In genomic region chr1:124044925-124045640, GRCm38 (mm10) we compare ENCODE assay signal across 8 mouse cellular contexts. TPM values are rescaled to one million over a fixed set of nuclear protein-coding genes. Genes with fewer than 3 reads are reported as not detected.
DNase-seq lines count a peak whose midpoint lies in the region; ATAC-seq and TF ChIP-seq lines count a peak whose summit lies in the region.

Gene Dpp10, minus strand, starts transcription at chr1:124045559.

- TF ChIP-seq EP300 in heart, adult 2 months (IDR thresholded peaks at IDR 0.05; ENCODE audit: insufficient read depth, low read depth, low read length): no peak

- no peak within 1 kb of the TSS for H3K27ac ChIP-seq in heart, embryonic 15.5 days
- no peak within 1 kb of the TSS for H3K27ac ChIP-seq in heart, adult 2 months
- peak within 1 kb of the TSS; percentile 48 for H3K27ac ChIP-seq in forebrain, embryonic 14.5 days (ENCODE audit: low read depth, low read length)
- peak within 1 kb of the TSS; percentile 80 for H3K27ac ChIP-seq in neural tube, embryonic 14.5 days (ENCODE audit: low read depth, low read length)

- no peaks in the 10 kb centered on the region for H3K36me3 ChIP-seq in heart, embryonic 15.5 days
- H3K36me3 ChIP-seq in heart, adult 2 months (ENCODE audit: control insufficient read depth, insufficient read depth, low read length): no peaks in the 10 kb centered on the region
- no peaks in the 10 kb centered on the region for H3K36me3 ChIP-seq in forebrain, embryonic 14.5 days (ENCODE audit: control insufficient read depth, insufficient read depth, low read length)
- no peaks in the 10 kb centered on the region for H3K36me3 ChIP-seq in neural tube, embryonic 14.5 days (ENCODE audit: control insufficient read depth, insufficient read depth, low read length)

- no peak for TF ChIP-seq CTCF in heart, adult 2 months (IDR thresholded peaks at IDR 0.05)

- H3K4me1 ChIP-seq in heart, embryonic 15.5 days (replicated peaks): peaks cover 10% of the 10 kb centered on the region
- H3K4me1 ChIP-seq in heart, adult 2 months (ENCODE audit: control insufficient read depth, insufficient read depth, low read length): no peaks in the 10 kb centered on the region
- no peaks in the 10 kb centered on the region; the same call in 1 of the 2 replicates for H3K4me1 ChIP-seq in forebrain, embryonic 14.5 days (ENCODE audit: control insufficient read depth, insufficient read depth, low read length)
- H3K4me1 ChIP-seq in neural tube, embryonic 14.5 days (ENCODE audit: control insufficient read depth, insufficient read depth, low read length): no peaks in the 10 kb centered on the region

- TF ChIP-seq POLR2A in heart, adult 2 months (IDR thresholded peaks at IDR 0.05; ENCODE audit: insufficient read depth, low read depth, low read length): no peak

- peak within 1 kb of the TSS; percentile 50 for H3K4me3 ChIP-seq in heart, embryonic 15.5 days
- H3K4me3 ChIP-seq in heart, adult 2 months: no peak within 1 kb of the TSS
- peak within 1 kb of the TSS; percentile 55 for H3K4me3 ChIP-seq in forebrain, embryonic 14.5 days (ENCODE audit: low read depth, low read length)
- H3K4me3 ChIP-seq in neural tube, embryonic 14.5 days (ENCODE audit: low read depth, low read length): peak within 1 kb of the TSS; percentile 65

- H3K27me3 ChIP-seq in heart, embryonic 15.5 days: peaks cover 49% of the 10 kb centered on the region
- H3K27me3 ChIP-seq in heart, adult 2 months (ENCODE audit: control insufficient read depth, insufficient read depth, low read length): peaks cover 4% of the 10 kb centered on the region
- peaks cover 15% of the 10 kb centered on the region for H3K27me3 ChIP-seq in forebrain, embryonic 14.5 days (replicated peaks; ENCODE audit: control insufficient read depth, insufficient read depth, low read length)
- H3K27me3 ChIP-seq in neural tube, embryonic 14.5 days (ENCODE audit: control insufficient read depth, insufficient read depth, low read length): 0 out of 2 replicates have a peak, but pooled peaks cover 10% of the 10 kb centered on the region

- 2% methylated on average over 27 of the region's 38 CpGs for WGBS in heart, embryonic 15.5 days
- WGBS in heart, adult 2 months: 2% methylated on average over 34 of the region's 38 CpGs
- WGBS in forebrain, embryonic 14.5 days: 1% methylated on average over 30 of the region's 38 CpGs
- 2% methylated on average over 30 of the region's 38 CpGs for WGBS in neural tube, embryonic 14.5 days

- H3K9ac ChIP-seq in heart, embryonic 15.5 days: no peak within 1 kb of the TSS; the same call in 1 of the 2 replicates
- H3K9ac ChIP-seq in heart, adult 2 months (ENCODE audit: low read depth, low read length): no peak within 1 kb of the TSS
- peak within 1 kb of the TSS; percentile 67 for H3K9ac ChIP-seq in forebrain, embryonic 14.5 days (ENCODE audit: low read length)
- H3K9ac ChIP-seq in neural tube, embryonic 14.5 days (replicated peaks; ENCODE audit: low read depth, low read length): peak within 1 kb of the TSS; percentile 65

- peak within 1 kb of the TSS; percentile 78 for H3K4me2 ChIP-seq in heart, embryonic 15.5 days
- H3K4me2 ChIP-seq in forebrain, embryonic 14.5 days (ENCODE audit: low read length): peak within 1 kb of the TSS; percentile 87
- H3K4me2 ChIP-seq in neural tube, embryonic 14.5 days (ENCODE audit: low read depth, low read length): peak within 1 kb of the TSS; percentile 66

- no peaks in the 10 kb centered on the region for H3K9me3 ChIP-seq in heart, embryonic 15.5 days (replicated peaks)
- H3K9me3 ChIP-seq in forebrain, embryonic 14.5 days (replicated peaks; ENCODE audit: control insufficient read depth, low read length): no peaks in the 10 kb centered on the region
- H3K9me3 ChIP-seq in neural tube, embryonic 14.5 days (ENCODE audit: control insufficient read depth, low read length): no peaks in the 10 kb centered on the region

- no peaks in the 10 kb centered on the region for H3K79me2 ChIP-seq in heart, adult 2 months (replicated peaks; ENCODE audit: control insufficient read depth, insufficient read depth, low read length)

- DNase-seq in heart, adult 2 months: no peak
- peak; percentile 63 for DNase-seq in forebrain, embryonic 14.5 days (ENCODE audit: low spot score)
- peak; percentile 39 to 64 for DNase-seq in left cerebral cortex, postnatal 25 days (ENCODE audit: low spot score in 2 of 2)
- no peak for DNase-seq in adrenal gland, adult 2 months

- intact Hi-C loops in heart, adult 2 months (cut with DNase I): no loop called here
- intact Hi-C loops in left cerebral cortex, postnatal 25 days (cut with DNase I): loop anchor here (5.0 kb wide), 2 partner anchors 73 to 143 kb away; no protein-coding TSS in a partner anchor

- ATAC-seq in heart, embryonic 15.5 days (replicated peaks; ENCODE audit: insufficient number of reproducible peaks, insufficient read depth, low FRiP score, low read depth): peak; percentile 27; the same call in 1 of the 2 replicates
- ATAC-seq in cerebellum, adult (ENCODE audit: insufficient number of reproducible peaks, low FRiP score, low TSS enrichment): peak; percentile 46
- peak; percentile 70 for ATAC-seq in forebrain, embryonic 14.5 days
- ATAC-seq in neural tube, embryonic 14.5 days (ENCODE audit: low read depth): peak; percentile 75
- no peak for ATAC-seq in CD4-positive, CD25-positive, alpha-beta regulatory T cell, adult 4 months

RNA-seq across cellular contexts. Expression of gene Dpp10, which starts in this region (rescaled TPM):
- 0.06 and 0.14 TPM in 2 replicates for polyA plus RNA-seq in heart, embryonic 15.5 days (2015; fragmentation: Nextera tagmentation; extraction: Ambion mirVana)
- total RNA-seq in heart, adult 2 months (2021): not detected
- polyA plus RNA-seq in heart, adult 2 months (2012; rRNA removed): not detected in 2 replicates
- polyA plus RNA-seq in forebrain, embryonic 14.5 days (2014; fragmentation: Nextera tagmentation; extraction: Ambion mirVana): 6.5 and 11.3 TPM in 2 replicates
- 100 to 1,000 TPM; 133 to 143 TPM for total RNA-seq in left cerebral cortex, postnatal 25 days (2021)
- 31.8 and 35.6 TPM in 2 replicates for polyA plus RNA-seq in neural tube, embryonic 14.5 days (2014; fragmentation: Nextera tagmentation; extraction: Ambion mirVana)
- under 1 TPM in 1 of 2 experiments, not detected in 1; 0.03 TPM for polyA plus RNA-seq in CD4-positive, CD25-positive, alpha-beta regulatory T cell, adult 4 months (2017; shearing (Covaris generic))
- total RNA-seq in adrenal gland, adult 2 months (2021): 1 to 10 TPM in 1 of 2 experiments, under 1 TPM in 1; 0.35 to 1.2 TPM
- not detected in 2 replicates for polyA plus RNA-seq in adrenal gland, adult 2 months (2012; rRNA removed)

Comparison
In these comparisons a context has a peak if more than half of its experiments do, and no peak if none do; other contexts are left out.
1. RNA of gene Dpp10 (total RNA-seq): 133 to 143 TPM in left cerebral cortex, postnatal 25 days; 0.35 to 1.2 TPM in adrenal gland, adult 2 months and not detected in heart, adult 2 months; every median in the first group is over 10 times any median in the second.
2. Peak in ATAC-seq, H3K4me3 ChIP-seq and H3K4me2 ChIP-seq in heart, embryonic 15.5 days; RNA of the gene not detected or under 1 TPM.
3. H3K27ac ChIP-seq: peak in forebrain, embryonic 14.5 days (single experiment) and neural tube, embryonic 14.5 days (single experiment); none in heart, embryonic 15.5 days (single experiment) and heart, adult 2 months (single experiment).
4. H3K9ac ChIP-seq: peak in forebrain, embryonic 14.5 days (single experiment) and neural tube, embryonic 14.5 days (single experiment); none in heart, embryonic 15.5 days (single experiment) and heart, adult 2 months (single experiment).
5. DNase-seq: peak in forebrain, embryonic 14.5 days (single experiment) and left cerebral cortex, postnatal 25 days (2 of 2); none in heart, adult 2 months (0 of 2) and adrenal gland, adult 2 months (single experiment).
6. Peak in every context shown above with its lines, with median percentiles within 50 percentile points of each other: H3K4me2 ChIP-seq.